Mouse (Mus musculus) layer of hippocampus, postnatal 10 days (tissue): ENCODE data around the gene Mylk2. TPM values are rescaled to one million over a fixed set of nuclear protein-coding genes. Genes with fewer than 3 reads are reported as not detected.
A peak's percentile ranks its signal among the peaks of the same experiment; 100 is the strongest.

Experiments used
- DNase-seq, 2 experiments: peaks; one replicate each; pipeline ENCODE4 v3.0.0; 2021; ENCODE audit warnings: low spot score in 2 of 2
- microRNA-seq, 2 experiments: library from miRNA; unstranded; fragments of <30 nt; microRNA quantifications; one replicate each; pipeline ENCODE4 v1.2.0; 2021
- total RNA-seq, 2 experiments: library from RNA; stranded (reverse); gene quantifications; 2 replicates each; pipeline ENCODE4 v1.2.3; 2021

Mylk2 gene
- total RNA-seq, 2 experiments from 2014 or later: not detected

DNA sequence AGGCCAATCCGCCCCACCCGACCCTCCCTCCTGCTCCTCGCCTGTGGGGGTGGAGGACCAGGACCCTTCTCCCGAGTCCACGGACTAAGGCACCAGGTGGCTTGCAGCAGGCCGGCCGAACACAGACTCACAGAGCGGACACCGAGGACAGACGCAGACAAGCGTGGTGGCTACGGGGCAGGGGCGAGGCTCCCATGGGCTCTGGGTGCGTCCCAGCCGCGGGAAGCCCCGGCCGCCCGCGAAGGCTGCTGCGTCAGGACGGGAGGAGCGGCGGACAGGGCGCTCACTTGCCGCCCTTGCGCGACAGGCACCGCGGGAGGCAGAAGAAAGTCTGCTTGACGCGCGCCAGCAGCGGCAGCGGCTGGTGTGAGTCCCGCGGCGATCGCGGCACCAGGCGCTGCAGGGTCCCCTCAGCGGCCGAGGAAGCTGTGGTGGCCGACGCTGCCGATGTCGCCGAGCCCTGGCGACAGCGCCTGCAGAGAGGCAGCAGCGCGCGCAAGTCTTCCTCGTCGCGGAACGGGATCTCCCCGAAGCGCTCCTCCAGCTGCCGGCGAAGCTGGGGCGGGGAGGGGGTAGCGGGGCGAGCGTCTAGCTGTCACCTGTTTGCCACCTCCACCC lies 31.9 kb downstream of the Mylk2 start:
- no peak for DNase-seq

DNA sequence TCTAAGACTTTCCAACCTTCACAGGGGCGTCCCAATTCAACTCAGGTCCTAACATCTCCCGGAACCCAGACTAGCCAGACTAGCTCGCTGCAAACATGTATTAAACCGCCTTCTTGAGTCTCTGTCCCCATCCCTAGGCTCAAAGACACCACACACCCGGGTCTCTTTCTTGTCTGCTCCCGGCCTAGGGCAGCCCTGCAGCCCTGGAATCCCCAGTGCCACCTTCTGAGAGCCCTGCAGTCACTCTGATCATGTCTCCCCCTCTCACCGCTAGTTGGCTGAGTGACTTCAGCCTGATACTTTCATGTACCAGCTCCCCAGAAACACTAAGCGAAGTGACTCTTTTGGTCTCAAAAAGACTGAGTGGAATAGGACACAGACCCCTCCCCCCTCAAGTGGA lies 32.4 kb downstream of the Mylk2 start:
- no peak for DNase-seq

DNA sequence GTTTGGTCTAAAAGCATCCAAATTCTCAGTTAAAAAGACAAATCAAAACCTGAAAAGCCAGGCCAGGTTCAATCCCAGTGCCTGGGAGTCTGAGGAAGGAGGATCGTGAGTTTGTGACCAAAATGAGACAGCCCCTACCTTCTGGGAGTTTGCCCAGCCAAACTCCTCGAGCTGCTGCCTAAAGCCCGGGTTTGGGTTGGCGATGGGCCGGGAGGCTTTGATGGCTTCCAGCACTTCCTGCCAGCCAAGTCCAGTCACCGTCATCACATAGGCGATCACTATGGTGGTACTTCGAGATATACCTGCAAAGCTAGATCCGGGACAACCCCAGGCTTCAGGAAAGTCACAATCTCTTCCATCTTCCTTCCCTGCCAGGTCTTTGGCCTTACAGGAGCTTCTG lies 32.9 kb downstream of the Mylk2 start:
- no peak for DNase-seq

DNA sequence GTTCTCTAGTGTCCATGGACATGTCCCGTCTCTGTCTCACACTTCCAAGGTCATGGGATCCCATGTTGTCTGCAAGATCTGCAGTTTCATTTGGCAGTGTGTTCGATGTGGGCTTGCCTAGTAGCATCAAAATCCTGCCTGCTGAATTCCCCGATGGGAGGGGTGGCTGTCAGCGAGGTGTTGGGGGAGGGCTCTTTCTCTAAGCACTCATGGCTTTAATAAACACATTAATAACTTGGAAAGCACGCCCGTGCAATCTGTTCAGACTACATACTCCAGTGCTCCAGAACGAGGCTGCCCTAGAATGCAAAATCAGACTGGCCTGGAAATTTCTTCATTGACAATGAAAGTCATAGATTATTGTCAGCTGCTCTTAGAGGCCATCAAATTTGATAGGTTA lies 35.9 kb downstream of the Mylk2 start:
- DNase-seq: peak in 1 of 2 experiments; percentile 58

DNA sequence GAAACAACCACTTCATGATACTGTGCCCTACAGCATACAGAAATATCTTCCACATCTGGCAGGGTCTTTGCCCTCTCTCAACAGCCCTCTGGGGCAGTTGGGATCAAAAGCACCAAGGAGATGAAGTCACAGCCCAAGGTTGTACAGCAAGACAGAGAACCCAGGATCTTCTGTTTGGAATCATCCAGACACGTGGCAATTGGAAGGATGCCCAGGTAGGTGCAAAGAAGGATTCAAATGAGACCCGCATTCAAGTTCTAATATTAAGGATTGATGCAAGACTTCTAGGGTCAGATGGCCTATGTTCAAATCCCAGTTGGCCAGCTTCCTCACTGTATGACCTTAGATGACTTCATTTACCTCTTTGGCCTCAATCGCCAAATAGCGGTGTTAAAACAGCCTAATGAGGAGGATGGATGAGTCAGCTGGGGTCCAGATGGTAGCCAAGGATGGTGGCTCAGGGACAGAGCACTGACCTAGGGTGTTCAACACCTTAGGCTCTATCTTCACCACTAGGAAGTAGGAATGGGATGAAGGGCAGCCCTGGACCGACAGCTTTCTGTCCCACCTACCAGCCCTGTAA lies 37.4 kb downstream of the Mylk2 start:
- no peak for DNase-seq

DNA sequence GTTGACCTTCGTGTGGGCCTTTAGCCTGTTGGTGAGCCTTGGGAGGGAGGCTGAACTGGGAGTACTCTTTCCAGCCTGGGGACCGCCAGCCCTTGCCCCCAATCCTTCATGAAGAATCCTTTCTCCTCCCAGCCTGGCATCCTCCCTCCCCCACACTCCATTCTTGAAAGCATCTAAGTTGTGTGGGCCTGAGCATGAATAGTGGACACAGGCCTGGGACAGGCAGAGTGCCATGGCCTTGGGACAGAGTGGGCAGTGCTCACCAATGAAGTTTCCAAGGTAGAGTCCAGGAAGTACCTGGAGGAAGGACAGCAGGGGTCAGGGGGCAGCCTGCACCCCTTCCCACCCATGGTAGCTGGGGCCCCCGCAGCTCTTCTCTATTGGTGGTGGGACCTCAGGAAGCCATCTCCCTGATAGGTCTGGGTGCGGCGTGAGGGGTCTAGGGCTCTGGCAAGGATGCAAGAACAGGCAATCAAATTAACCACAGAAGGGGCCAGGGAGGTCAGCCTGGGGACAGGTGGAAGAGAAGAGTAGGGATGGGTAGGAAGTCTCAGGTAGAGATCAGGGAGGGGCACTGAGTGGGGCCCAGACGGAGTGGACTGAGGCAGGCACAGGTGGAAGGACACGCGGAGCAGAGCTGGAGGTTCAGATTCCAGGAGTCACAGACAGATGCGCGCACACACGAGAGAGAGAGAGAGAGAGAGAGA lies 39.4 kb downstream of the Mylk2 start:
- no peak for DNase-seq

DNA sequence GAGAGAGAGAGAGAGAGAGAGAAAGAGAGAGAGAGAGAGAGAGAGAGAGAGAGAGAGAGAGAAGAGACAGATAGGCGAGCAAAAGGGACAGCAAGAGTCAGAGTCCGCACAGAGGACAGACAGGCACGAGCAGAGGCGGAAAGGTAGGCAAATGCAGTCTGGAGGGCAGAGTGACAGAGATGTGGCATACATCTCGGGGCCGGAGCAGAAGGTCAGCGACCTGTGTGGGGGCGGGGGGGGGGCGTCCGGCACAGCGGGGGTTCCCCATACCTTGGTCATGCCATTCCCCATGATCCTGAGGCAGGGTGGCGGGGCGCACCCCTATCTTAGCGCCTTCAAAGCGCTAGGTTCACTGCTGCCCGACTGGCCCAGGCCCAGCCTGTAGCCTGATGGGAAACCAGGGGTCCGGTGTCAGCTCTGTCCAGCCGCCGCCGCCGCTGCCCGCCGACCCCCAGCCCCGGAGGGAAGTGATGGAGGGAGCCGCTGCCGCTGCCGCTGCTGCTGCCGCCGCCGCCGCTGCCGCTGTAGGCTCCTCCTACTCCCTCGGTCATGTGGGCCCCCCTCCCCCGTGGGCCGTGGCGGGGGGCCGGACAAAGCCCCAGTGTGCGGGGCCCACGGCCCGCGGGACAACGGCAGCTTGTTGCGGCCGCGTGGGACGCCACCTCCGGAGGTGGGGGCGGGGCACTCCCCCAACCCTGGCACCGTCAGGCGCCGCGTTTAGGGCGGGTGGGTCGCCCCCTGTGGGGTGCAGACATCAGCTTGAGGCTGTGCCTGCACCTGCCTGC lies 40.1 kb downstream of the Mylk2 start, which contains the start of gene Dusp15:
Gene Dusp15 (minus strand): TSS at position 634 of the 785 bp plus-strand sequence.
- DNase-seq: peak; percentile 68 to 76

DNA sequence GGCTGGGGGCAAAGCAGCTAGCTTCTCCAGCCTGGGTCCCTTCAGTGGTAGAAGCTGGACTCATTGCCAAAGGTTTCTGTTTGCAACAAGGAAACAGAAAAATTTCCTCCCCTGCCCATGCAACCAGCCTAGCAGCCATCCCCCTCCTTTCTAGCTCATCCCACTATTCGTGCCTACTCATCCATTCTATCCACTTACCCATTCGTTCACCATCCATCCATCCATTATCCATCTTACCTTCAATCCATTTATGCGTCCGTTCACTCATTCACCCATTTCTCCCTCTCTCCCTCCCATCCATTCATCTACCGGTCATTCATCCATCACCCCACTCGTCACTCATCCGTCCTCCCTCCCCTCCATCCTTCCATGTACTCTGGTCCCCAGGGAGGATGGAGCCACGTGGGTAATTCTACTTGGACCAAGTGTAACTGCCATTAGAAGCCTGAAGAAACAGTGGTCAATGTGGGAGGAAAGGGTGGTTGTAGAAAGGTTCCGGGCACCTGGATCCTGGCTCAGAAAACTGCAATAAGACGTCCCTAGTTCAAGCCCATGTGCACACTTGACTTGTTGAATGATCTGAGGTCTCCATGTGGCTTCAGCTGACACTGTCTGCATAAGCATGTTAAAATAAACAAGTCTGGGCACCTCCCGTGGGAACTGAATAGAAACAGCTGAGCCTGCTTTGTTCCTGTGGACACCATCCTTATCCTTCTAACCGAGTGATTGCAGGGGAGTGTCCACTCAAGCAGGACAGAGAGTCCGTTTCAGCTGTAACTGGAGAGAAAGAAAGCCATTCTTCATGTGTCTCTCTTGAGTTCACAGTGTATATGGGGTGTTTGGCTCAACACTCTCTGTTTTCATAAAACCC lies 40.9 kb downstream of the Mylk2 start:
- DNase-seq: no peak

DNA sequence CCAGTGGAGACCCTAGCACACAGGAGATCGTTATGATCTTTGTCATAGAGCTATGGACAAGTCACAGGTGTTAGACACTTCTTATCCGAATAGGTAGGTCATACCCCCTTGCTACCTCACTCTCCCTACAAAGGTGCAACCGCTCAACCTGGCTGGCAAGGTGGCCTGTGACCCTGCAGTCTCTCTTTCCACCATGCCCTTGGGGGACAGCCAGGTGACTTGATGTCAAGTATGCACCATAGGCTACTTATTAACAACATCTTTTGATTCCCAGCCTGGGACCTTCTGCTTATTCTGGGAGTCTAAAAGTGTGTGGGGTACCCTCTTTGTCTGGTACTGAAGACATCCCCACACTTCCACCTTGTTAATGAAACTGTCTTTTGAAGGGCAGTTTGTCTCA lies 47.0 kb downstream of the Mylk2 start:
- DNase-seq: no peak

DNA sequence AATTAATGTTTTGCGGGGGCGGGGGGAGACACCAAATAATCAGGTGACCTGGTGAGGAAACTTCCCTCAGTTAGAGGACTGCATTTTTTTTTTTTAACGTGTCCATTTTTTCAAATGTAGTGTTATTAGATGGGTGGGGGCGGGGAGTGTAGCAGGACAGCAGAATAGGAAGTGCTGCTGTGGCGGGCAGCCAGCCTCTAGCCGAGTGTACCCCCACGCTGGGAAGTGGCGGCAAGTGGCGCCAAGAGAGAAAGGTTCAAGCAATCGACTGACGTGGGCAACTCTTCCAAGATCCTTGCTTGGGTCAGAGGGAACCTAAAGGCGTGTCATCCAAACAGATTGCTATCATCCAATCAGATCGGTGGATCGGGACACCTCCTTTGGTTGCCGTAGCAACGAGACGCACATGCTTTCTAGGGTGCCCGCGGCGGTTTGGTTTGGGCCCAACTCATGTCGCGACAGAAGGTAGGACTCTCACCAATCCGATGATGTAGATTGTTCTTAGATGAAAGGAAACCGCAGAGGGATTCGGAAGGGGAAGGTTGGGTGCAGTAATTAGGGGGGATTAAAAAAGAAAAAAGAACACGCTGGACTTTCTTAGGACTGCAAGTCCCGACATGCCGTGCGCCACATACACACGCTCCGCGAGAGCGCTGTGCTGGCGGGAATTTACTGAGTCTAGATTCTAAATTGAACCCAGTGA lies 51.1 kb downstream of the Mylk2 start, which contains the start of gene Ttll9:
Gene Ttll9 (plus strand): TSS at position 395 of the 703 bp plus-strand sequence.
- DNase-seq: peak; percentile 74 to 79

DNA sequence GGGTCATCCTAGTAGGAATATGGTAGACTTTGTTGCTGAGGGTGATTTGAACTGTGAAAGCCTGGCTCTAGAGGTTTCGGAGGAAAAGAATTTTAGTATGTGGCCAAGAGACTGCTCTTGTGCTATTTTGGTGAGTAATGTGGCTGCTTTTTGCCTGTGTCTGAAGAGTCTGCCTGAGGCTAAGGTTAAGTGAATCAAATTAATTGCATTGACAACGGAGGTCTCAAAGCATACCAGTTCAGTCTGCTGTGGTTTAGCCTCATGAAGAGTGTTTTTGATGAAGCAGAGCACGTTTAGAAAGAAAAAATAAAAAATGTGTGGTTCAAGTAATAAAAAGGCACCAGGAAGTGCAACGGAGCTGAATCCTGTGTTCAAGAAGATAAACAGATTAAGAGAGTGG lies 54.4 kb downstream of the Mylk2 start:
- DNase-seq: no peak

Small RNAs within 50 kb of the gene (microRNA-seq; reads per million reads assigned to microRNA genes)
- gene Mir5622: 0 to 0.20 reads per million in 2 experiments

Other genes with a start within 250 kb of the Mylk2 start
- gene H13, start 241.9 kb upstream of the Mylk2 start, total RNA-seq: 100 to 1,000 TPM; 109 to 114 TPM
- 10 to 100 TPM; 25.3 to 25.7 TPM for gene Mcts2, start 224.3 kb upstream of the Mylk2 start, total RNA-seq
- gene Id1, start 175.1 kb upstream of the Mylk2 start, total RNA-seq: 10 to 100 TPM; 29.0 to 31.2 TPM
- 1 to 10 TPM; 2.1 to 2.5 TPM for gene Cox4i2, start 157.2 kb upstream of the Mylk2 start, total RNA-seq
- 100 to 1,000 TPM; 109 to 117 TPM for gene Bcl2l1, start 79.6 kb upstream of the Mylk2 start, total RNA-seq
- 1 to 10 TPM; 5.9 to 6.6 TPM for gene Tpx2, start 63.4 kb upstream of the Mylk2 start, total RNA-seq
- gene Foxs1, start 21.9 kb downstream of the Mylk2 start, total RNA-seq: 1 to 10 TPM; 1.5 TPM
- gene Dusp15, start 40.3 kb downstream of the Mylk2 start, total RNA-seq: 10 to 100 TPM; 21.4 to 24.0 TPM
- 1 to 10 TPM; 2.6 to 3.4 TPM for gene Ttll9, start 51.1 kb downstream of the Mylk2 start, total RNA-seq
- 10 to 100 TPM; 42.9 to 57.5 TPM for gene Pdrg1, start 104.1 kb downstream of the Mylk2 start, total RNA-seq
- 1 to 10 TPM; 5.7 to 6.3 TPM for gene Xkr7, start 120.5 kb downstream of the Mylk2 start, total RNA-seq
- gene Ccm2l, start 154.6 kb downstream of the Mylk2 start, total RNA-seq: 1 to 10 TPM; 6.8 to 9.8 TPM
- 1 to 10 TPM; 2.6 to 3.2 TPM for gene Hck, start 197.1 kb downstream of the Mylk2 start, total RNA-seq
- 100 to 1,000 TPM in 1 of 2 experiments, 10 to 100 TPM in 1; 87.7 to 110 TPM for gene Tm9sf4, start 250.0 kb downstream of the Mylk2 start, total RNA-seq